Mouse (Mus musculus): ENCODE measurements around the gene Gm20671. TPM values are rescaled to one million over a fixed set of nuclear protein-coding genes. Genes with fewer than 3 reads are reported as not detected.
A peak's percentile ranks its signal among the peaks of the same experiment; 100 is the strongest.
"Not testable (repeated sequence)": the region's sequence is repeated elsewhere in the genome, so short reads cannot be mapped to it uniquely, and the experiment has no call there.

Gm20671 gene
- not detected in 2 replicates for polyA plus RNA-seq (2016; fragmentation: Nextera tagmentation; extraction: Ambion mirVana)

- H3K36me3 ChIP-seq, result peaks cover 70% of the 10 kb centered on the region
- no peaks in the 10 kb centered on the region for H3K27me3 ChIP-seq (replicated peaks)
- no peak within 1 kb of the TSS for H3K4me3 ChIP-seq
- no peak within 1 kb of the TSS for H3K27ac ChIP-seq (ENCODE audit: poor library complexity, severe bottlenecking)
- whole genome bisulfite sequencing, result 70% methylated on average over 7 of the region's 7 CpGs
- H3K4me1 ChIP-seq (replicated peaks), result no peaks in the 10 kb centered on the region
- no peaks in the 10 kb centered on the region for H3K9me3 ChIP-seq (replicated peaks)
- H3K9ac ChIP-seq, result no peak within 1 kb of the TSS
- no peak for ATAC-seq (ENCODE audit: insufficient number of reproducible peaks, low FRiP score)
- H3K4me2 ChIP-seq, result no peak within 1 kb of the TSS
Observed at GRCm38 (mm10) chr5:32827009-32827408, at the start of gene Gm20671. Gene Gm20671 (minus strand): TSS chr5:32827109.

GRCm38 (mm10) chr5:32872346-32872745, 45.4 kb upstream of the Gm20671 start:
- no peak overlapping the region for H3K4me3 ChIP-seq
- peaks cover 75% of the 10 kb centered on the region for H3K36me3 ChIP-seq

GRCm38 (mm10) chr5:32869389-32870024, 42.6 kb upstream of the Gm20671 start:
- Histone ChIP-seq H3K4me3 (no peak overlapping the region), H3K36me3 (peaks cover 65% of the 10 kb centered on the region), H3K4me2 (no peak overlapping the region), H3K27me3 (replicated peaks) (no peaks in the 10 kb centered on the region), H3K4me1 (replicated peaks) (peaks cover 3% of the 10 kb centered on the region), H3K27ac (ENCODE audit: poor library complexity, severe bottlenecking) (no peak overlapping the region), H3K9ac (no peak overlapping the region), H3K9me3 (replicated peaks) (no peaks in the 10 kb centered on the region)
- 92% methylated on average over 5 of the region's 5 CpGs for WGBS
- no peak for ATAC-seq (ENCODE audit: insufficient number of reproducible peaks, low FRiP score)

More at GRCm38 (mm10) chr5:32872346-32872745, 45.4 kb upstream of the Gm20671 start:
- H3K27ac ChIP-seq (ENCODE audit: poor library complexity, severe bottlenecking), result no peak overlapping the region
- H3K27me3 ChIP-seq (replicated peaks), result no peaks in the 10 kb centered on the region
- ATAC-seq (ENCODE audit: insufficient number of reproducible peaks, low FRiP score), result no peak
- no peak overlapping the region for H3K9ac ChIP-seq
- 92% methylated on average over 5 of the region's 5 CpGs for WGBS
- no peaks in the 10 kb centered on the region for H3K4me1 ChIP-seq (replicated peaks)
- H3K4me2 ChIP-seq, result no peak overlapping the region
- H3K9me3 ChIP-seq (replicated peaks), result no peaks in the 10 kb centered on the region

- peak within 1 kb of the TSS; percentile 83 for H3K27ac ChIP-seq (ENCODE audit: poor library complexity, severe bottlenecking)
- H3K4me3 ChIP-seq, result peak within 1 kb of the TSS; percentile 78
- 1% methylated on average over 63 of the region's 64 CpGs for WGBS
- peak within 1 kb of the TSS; percentile 81 for H3K9ac ChIP-seq
- peaks cover 22% of the 10 kb centered on the region for H3K36me3 ChIP-seq
- H3K4me1 ChIP-seq (replicated peaks), result peaks cover 8% of the 10 kb centered on the region
- ATAC-seq (ENCODE audit: insufficient number of reproducible peaks, low FRiP score), result peak; percentile 98
- H3K27me3 ChIP-seq (replicated peaks), result no peaks in the 10 kb centered on the region
- peak within 1 kb of the TSS; percentile 85 for H3K4me2 ChIP-seq
- no peaks in the 10 kb centered on the region for H3K9me3 ChIP-seq (replicated peaks)
Observed at GRCm38 (mm10) chr5:32863253-32864228, 36.6 kb upstream of the Gm20671 start, which contains the start of gene Depdc5. Gene Depdc5 (plus strand): TSS chr5:32863701.

GRCm38 (mm10) chr5:32862469-32863132, 35.7 kb upstream of the Gm20671 start:
- H3K27ac ChIP-seq (ENCODE audit: poor library complexity, severe bottlenecking), result no peak overlapping the region
- no peaks in the 10 kb centered on the region for H3K27me3 ChIP-seq (replicated peaks)
- H3K4me1 ChIP-seq (replicated peaks), result peaks cover 8% of the 10 kb centered on the region
- no peaks in the 10 kb centered on the region for H3K9me3 ChIP-seq (replicated peaks)
- WGBS, result 82% methylated on average over 6 of the region's 6 CpGs
- no peak overlapping the region; the same call in 1 of the 2 replicates for H3K4me2 ChIP-seq
- H3K4me3 ChIP-seq, result no peak overlapping the region
- no peak for ATAC-seq (ENCODE audit: insufficient number of reproducible peaks, low FRiP score)
- H3K36me3 ChIP-seq, result peaks cover 13% of the 10 kb centered on the region
- H3K9ac ChIP-seq, result no peak overlapping the region

- ATAC-seq (ENCODE audit: insufficient number of reproducible peaks, low FRiP score), result no peak
- WGBS, result 81% methylated on average over 1 of the region's 1 CpGs
- peaks cover 8% of the 10 kb centered on the region for H3K4me1 ChIP-seq (replicated peaks)
Observed at GRCm38 (mm10) chr5:32861082-32861481, 34.2 kb upstream of the Gm20671 start.

GRCm38 (mm10) chr5:32857781-32858220, 30.9 kb upstream of the Gm20671 start:
- Histone ChIP-seq H3K4me2 (peak overlapping the region; percentile 74), H3K36me3 (no peaks in the 10 kb centered on the region), H3K4me1 (replicated peaks) (0 out of 2 replicates have a peak, but pooled peaks cover 6% of the 10 kb centered on the region), H3K27ac (ENCODE audit: poor library complexity, severe bottlenecking) (0 out of 2 replicates have a peak overlapping the region, but pooled peaks have one; percentile 28), H3K9ac (peak overlapping the region; percentile 70), H3K27me3 (replicated peaks) (no peaks in the 10 kb centered on the region), H3K9me3 (replicated peaks) (no peaks in the 10 kb centered on the region), H3K4me3 (peak overlapping the region; percentile 54)
- no peak for ATAC-seq (ENCODE audit: insufficient number of reproducible peaks, low FRiP score)
- 3% methylated on average over 6 of the region's 6 CpGs for WGBS

More at GRCm38 (mm10) chr5:32861082-32861481, 34.2 kb upstream of the Gm20671 start:
- Histone ChIP-seq H3K4me2 (no peak overlapping the region), H3K27me3 (replicated peaks) (no peaks in the 10 kb centered on the region), H3K4me3 (no peak overlapping the region), H3K9me3 (replicated peaks) (no peaks in the 10 kb centered on the region), H3K9ac (no peak overlapping the region), H3K36me3 (peaks cover 3% of the 10 kb centered on the region), H3K27ac (ENCODE audit: poor library complexity, severe bottlenecking) (no peak overlapping the region)

- 82% methylated on average over 3 of the region's 3 CpGs for WGBS
- not testable (repeated sequence) for H3K27me3 ChIP-seq (replicated peaks); H3K9ac ChIP-seq; H3K4me2 ChIP-seq; H3K9me3 ChIP-seq (replicated peaks); H3K27ac ChIP-seq (ENCODE audit: poor library complexity, severe bottlenecking); ATAC-seq (ENCODE audit: insufficient number of reproducible peaks, low FRiP score); H3K4me3 ChIP-seq
- peaks cover 15% of the 10 kb centered on the region for H3K36me3 ChIP-seq
- H3K4me1 ChIP-seq (replicated peaks), result peaks cover 20% of the 10 kb centered on the region
Observed at GRCm38 (mm10) chr5:32855274-32855673, 28.4 kb upstream of the Gm20671 start.

GRCm38 (mm10) chr5:32854818-32855217, 27.9 kb upstream of the Gm20671 start:
- no peak for ATAC-seq (ENCODE audit: insufficient number of reproducible peaks, low FRiP score)
- Histone ChIP-seq H3K4me3 (no peak overlapping the region), H3K27me3 (replicated peaks) (no peaks in the 10 kb centered on the region), H3K36me3 (peaks cover 18% of the 10 kb centered on the region), H3K4me1 (replicated peaks) (peaks cover 20% of the 10 kb centered on the region), H3K9ac (no peak overlapping the region), H3K4me2 (no peak overlapping the region), H3K27ac (ENCODE audit: poor library complexity, severe bottlenecking) (no peak overlapping the region), H3K9me3 (replicated peaks) (no peaks in the 10 kb centered on the region)
- WGBS, result 81% methylated on average over 4 of the region's 4 CpGs

- peaks cover 22% of the 10 kb centered on the region for H3K36me3 ChIP-seq
- H3K9ac ChIP-seq, result peak within 1 kb of the TSS; percentile 92
- under 1% methylated on average over 43 of the region's 51 CpGs for WGBS
- H3K4me3 ChIP-seq, result peak within 1 kb of the TSS; percentile 75
- H3K4me1 ChIP-seq (replicated peaks), result peaks cover 20% of the 10 kb centered on the region
- H3K9me3 ChIP-seq (replicated peaks), result no peaks in the 10 kb centered on the region
- H3K27ac ChIP-seq (ENCODE audit: poor library complexity, severe bottlenecking), result peak within 1 kb of the TSS; percentile 84
- H3K27me3 ChIP-seq (replicated peaks), result no peaks in the 10 kb centered on the region
- peak within 1 kb of the TSS; percentile 71 for H3K4me2 ChIP-seq
- ATAC-seq (ENCODE audit: insufficient number of reproducible peaks, low FRiP score), result peak; percentile 98
Observed at GRCm38 (mm10) chr5:32853731-32854507, 27.0 kb upstream of the Gm20671 start, which contains the start of gene Prr14l. Gene Prr14l (minus strand): TSS chr5:32854256.
